Mouse (Mus musculus): ENCODE measurements around the gene Myo1g.

Gene Myo1g

GRCm38 (mm10) chr11:6520507-6521173 lies at the start of gene Myo1g:
Gene Myo1g, minus strand, starts transcription at chr11:6520965.
- DNase-seq: peak; percentile 77

- no peak for DNase-seq
Measured at GRCm38 (mm10) chr11:6569410-6569777, 48.6 kb upstream of the Myo1g start.

DNA sequence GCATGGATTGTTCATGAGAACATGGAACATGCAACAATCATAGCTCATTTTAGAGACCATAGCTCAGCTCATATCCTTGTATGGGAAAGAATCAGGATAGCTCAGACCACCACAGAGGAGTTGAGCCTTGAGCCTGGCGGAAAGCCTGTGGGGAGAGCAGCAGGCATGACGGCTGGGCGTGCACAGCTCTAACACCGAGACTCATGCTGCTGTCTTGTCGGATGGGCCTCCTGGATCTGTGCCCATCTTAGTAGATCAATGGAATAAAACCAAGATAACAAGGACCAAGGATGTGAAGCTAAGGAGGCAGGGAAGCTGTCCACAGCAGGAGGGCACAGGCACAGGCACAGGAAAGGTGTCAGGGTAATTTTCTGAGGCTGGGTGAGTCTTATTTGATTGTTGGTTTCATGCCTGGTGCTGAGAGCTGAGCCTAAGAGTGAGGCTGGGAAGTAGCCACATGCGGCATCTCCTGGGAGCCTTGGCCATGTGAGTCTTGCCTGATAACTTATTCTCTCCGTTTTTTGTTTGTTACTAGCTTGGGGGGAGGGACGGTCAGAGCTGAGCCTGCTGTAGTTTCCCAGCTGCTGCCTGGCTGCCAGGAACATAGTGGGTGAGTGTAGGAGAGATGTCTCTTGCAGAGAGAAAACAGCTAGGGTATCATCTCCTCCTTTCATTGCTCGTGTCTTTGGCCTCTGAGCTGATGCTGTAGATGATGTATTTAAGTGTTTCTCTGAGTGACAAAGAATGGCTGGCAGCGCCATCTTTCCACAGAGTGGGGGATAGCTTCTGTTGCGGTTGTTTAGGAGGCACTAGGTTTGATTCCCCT lies 48.0 kb upstream of the Myo1g start:
- peak; percentile 36 for DNase-seq

- DNase-seq: no peak
Measured at GRCm38 (mm10) chr11:6567951-6568350, 47.2 kb upstream of the Myo1g start.

- no peak for DNase-seq
Measured at GRCm38 (mm10) chr11:6566496-6566895, 45.7 kb upstream of the Myo1g start.

GRCm38 (mm10) chr11:6563201-6563600 lies 42.4 kb upstream of the Myo1g start:
- no peak for DNase-seq

DNA sequence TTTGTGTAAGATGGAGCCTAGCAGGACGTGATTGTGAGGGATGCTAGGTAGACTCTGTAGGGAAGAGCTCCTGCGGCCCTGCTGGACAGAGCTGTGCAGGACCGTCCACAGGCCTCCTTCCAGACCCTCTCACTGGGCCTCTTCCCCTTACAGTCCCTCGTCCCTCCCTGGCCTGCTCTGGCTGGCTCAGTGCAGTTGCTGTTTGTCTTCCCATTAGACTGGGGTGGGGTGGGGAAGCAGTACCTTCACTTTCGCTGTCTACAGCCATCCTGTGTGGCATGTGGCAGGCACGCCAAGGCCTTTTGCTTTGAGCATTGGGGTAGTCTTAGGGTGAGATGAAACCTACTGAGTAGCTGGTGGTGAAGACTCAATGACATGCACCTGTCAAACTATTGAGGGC lies 41.6 kb upstream of the Myo1g start:
- DNase-seq: peak; percentile 64

DNA sequence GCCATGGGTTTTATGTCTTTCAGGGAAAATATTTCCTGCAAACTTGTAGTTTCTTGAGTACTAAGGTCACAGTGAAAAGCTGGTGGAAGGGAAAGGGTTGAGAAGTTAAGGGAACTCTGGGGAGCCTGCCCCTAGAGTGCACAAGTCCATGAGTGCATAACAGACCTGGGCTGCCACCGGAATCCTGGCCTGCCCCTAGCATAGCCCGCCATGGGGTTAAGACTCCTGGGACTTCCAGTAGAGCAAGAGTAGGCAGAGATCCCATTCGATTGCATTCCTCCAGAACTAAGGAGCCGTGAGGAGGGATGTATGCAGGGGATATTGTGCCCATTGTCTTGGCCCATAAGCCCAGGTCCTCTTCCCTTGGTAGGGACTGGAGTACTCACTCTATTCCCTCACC lies 40.7 kb upstream of the Myo1g start:
- DNase-seq: peak; percentile 37

DNA sequence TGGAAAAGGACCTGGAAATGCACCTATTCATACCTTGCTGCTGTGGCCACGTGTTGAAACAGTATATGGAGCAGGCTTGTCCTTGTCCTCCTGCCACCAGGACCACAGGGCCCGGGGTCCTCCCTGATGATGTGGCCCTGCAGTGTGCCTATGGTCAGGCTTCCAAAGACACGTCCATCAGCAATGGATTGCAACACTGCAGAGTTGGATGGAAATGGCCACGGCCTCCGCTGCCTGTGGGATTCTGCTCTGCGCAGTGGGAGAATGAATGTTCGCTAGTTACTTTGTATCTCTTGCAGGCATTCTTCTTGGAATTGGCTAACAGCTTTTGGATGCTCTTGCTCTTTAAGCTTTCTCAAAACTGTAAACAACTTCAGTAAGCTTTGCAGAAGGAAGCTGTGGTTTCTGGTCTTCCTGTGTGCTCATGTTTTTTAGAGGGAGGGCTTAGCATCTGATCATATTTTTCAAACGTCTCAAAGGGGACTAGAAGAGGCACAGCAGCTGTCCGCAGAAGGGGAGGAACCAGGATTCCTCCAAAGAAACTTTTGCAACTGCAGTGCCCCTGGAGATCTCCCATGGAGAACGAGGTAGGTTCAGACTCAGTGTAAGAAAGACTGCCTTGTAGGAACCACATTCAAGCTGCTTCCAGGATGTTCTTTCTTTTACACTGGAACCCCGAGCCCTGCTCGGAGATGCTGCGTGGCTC lies 40.0 kb upstream of the Myo1g start:
- peak; percentile 70 for DNase-seq

GRCm38 (mm10) chr11:6559996-6560395 lies 39.2 kb upstream of the Myo1g start:
- DNase-seq: peak; percentile 41

- DNase-seq: peak; percentile 28
Measured at GRCm38 (mm10) chr11:6558234-6558633, 37.5 kb upstream of the Myo1g start.

GRCm38 (mm10) chr11:6550201-6550600 lies 29.4 kb upstream of the Myo1g start:
- no peak for DNase-seq

GRCm38 (mm10) chr11:6549770-6550169 lies 29.0 kb upstream of the Myo1g start:
- DNase-seq: no peak

GRCm38 (mm10) chr11:6547696-6548325 lies 27.0 kb upstream of the Myo1g start:
- DNase-seq: no peak

DNA sequence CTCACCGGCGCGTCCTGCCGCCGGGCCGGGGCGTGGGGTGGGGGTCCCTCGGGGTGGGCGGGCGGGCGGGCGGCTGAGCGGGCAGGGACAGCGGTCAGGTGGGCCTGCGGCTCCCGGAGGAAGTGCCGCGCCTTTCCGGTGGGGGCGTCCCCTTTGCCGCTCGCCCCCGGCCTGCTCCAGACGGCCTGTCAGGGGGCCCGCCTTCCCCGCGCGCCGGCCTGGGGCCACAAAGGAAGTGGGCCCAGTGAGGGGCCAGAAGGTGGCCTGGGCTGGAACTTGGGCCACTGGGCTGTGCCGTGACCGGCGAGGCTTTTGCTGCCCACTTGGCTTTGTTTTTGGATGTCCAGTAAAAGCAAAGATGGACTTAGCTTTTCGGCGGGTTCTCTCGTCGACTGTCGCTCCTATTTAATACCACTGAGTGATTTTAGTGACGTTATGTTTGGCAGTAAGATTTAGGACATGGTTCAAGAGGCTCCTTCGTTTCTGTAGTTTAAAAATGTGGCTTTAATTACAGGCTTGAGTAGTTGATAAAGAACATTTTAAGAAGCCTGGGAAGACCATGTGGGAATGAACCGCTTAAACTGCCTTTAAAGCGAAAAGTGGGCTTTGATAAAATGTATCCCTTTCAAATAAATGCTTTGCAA lies 26.4 kb upstream of the Myo1g start:
- peak; percentile 79 for DNase-seq

- DNase-seq: peak; percentile 92
Measured at GRCm38 (mm10) chr11:6546205-6547013, 25.6 kb upstream of the Myo1g start, which contains the start of gene Ccm2. Gene Ccm2, plus strand, starts transcription at chr11:6546887.

DNA sequence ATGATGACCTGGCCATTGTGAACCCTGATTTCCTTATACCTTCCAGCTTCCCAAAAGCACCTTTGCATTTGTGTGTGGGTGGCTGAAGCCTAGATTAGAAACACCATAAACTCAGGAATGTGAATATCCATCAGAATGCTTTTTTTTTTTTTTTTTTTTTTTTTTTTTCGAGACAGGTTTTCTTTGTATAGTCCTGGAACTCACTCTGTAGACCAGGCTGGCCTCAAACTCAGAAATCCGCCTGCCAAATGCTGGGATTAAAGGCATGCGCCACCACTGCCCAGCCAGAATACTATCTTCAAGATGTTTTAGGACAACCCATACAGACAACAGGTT lies 25.1 kb upstream of the Myo1g start:
- no peak for DNase-seq

DNA sequence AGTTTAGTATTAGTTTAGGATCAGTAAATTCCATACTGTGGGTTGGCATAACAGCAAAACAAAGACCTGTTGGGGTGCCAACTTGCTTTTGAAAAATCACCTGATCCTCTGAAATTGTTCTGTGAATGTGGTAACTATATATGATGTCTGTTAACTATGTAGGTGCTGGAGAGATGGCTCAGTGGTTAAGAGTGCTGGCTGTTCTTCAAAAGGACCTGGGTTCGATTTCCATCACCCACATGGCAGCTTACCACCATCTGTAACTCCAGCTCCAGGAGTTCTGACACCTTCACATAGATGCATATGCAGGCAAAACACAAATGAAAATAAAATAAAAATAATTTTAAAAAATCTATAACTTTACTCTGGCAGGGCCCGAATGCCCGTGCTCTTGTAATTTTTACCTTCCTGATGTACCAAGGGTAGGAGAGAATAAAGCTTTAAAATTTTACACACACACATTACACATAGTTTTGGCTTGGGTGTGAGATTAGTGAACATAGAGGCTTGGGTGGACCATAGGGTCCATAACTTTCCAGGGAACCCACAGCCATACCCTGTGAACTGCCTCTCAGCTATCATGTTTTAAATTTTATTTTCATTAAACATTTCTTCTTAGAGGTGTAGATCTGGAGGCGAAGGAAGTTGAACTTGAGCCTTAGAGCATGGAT lies 24.6 kb upstream of the Myo1g start:
- DNase-seq: no peak

DNA sequence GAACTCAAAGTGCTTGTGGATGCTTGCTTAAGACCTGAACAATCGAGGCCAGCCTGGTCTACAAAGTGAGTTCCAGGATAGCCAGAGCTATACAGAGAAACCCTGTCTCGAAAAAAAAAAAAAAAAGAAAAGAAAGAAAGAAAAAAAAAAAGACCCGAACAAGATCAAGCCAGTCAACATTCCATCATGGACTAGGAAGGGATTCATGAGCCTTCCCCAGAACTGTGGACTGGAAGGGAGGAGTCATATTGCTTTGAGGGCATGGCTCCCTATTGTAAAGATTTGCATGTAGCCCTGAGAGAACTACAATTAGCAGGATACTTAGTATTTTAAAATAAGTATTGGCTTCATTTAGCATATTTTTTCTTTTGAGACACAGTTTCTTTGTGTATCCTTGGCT lies 23.9 kb upstream of the Myo1g start:
- DNase-seq: no peak

DNA sequence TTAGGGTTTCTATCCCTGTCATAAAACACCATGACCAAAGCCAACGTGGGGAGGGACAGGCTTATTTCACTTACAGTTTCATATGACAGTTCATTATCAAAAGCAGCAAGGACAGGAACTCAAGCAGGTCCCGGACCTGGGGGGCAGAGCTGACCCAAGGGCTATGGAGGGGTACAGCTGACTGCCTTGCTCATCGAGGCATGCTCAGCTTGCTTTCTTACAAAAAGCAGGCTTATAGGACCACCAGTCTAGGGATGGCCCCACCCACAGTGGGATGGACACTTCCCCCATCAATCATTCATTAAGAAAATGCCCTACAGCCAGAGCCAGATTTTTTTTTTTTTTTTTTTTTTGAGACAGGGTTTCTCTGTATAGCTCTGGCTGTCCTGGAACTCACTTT lies 10.0 kb upstream of the Myo1g start:
- DNase-seq: no peak

DNA sequence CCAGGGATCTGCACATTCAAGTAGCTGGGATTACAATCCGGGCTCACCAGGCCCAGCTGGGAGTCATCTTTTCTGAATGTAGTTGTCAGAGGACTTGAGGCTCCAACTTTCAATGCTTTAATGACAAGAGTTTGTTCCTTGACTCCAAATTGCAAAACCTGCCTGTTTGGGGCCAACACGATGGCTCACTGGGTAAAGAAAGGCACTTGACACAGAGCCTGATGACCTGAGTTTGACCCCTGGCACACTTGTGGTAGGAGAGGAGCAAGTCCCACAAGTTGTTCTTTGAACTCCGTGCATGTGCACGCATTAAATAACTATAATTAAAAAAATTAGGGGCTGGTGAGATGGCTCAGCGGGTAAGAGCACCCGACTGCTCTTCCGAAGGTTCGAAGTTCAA lies 9.2 kb upstream of the Myo1g start:
- DNase-seq: no peak
